Mouse (Mus musculus): ENCODE measurements at regions not wholly inside any gene's neighbourhood (a gene's known extent, or its start where the extent isn't known, plus 50 kb on each side); places are given as distances from the start of the nearest gene placed in this dataset.

DNA sequence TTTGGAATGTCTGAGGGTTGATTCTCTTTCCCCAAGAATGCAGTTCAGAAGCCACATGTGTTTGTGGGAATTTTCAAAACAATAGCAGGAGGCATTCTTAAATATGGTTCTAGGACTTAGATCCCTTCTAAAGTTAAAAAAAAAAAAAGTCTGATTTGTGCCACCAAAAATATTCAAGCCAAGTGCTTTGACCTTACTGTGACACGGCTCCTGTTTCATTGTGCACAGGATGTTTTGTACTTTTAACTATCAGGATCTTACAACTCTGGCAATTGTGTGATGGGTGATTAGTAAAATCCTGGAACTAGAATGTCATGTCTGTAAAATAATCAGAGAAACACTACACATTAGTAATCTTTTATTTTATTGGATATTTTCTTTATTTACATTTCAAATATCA lies 359.5 kb downstream of the 1700129C05Rik start:
- no peaks in the 10 kb centered on the region for H3K4me1 ChIP-seq (ENCODE audit: control insufficient read depth in 1 of 2, insufficient read depth in 2 of 2)
- DNase-seq (ENCODE audit: extremely low read depth): no peak
- in situ Hi-C loops (cut with MboI; ENCODE audit: low pct_ligation_motif_present, low pct_unique_long_range_greater_than_20kb, low sequenced_read_pairs) (no loop called here), dilution Hi-C loops (cut with MboI; ENCODE audit: extremely low pct_ligation_motif_present, extremely low pct_unique_long_range_greater_than_20kb, low sequenced_read_pairs) (no loop called here)
- TF ChIP-seq MAFK (IDR thresholded peaks at IDR 0.05; ENCODE audit: insufficient replicate concordance, low read length) (no peak), SMC3 (IDR thresholded peaks at IDR 0.05; ENCODE audit: low read depth, low read length) (no peak), POLR2AphosphoS2 (IDR thresholded peaks at IDR 0.05; ENCODE audit: low read depth, low read length) (no peak), MAX (IDR thresholded peaks at IDR 0.05; ENCODE audit: low read length) (no peak), CTCF (conservative IDR thresholded peaks at IDR 0.05 in 1 of 2, IDR thresholded peaks at IDR 0.05 in 1 of 2; ENCODE audit: low read depth in 2 of 2, low read length in 2 of 2) (no peak), MYC (IDR thresholded peaks at IDR 0.05; ENCODE audit: low read depth, low read length) (no peak), CHD1 (IDR thresholded peaks at IDR 0.05; ENCODE audit: low read depth, low read length) (no peak), BHLHE40 (IDR thresholded peaks at IDR 0.05; ENCODE audit: low read depth, low read length) (no peak), TBP (conservative IDR thresholded peaks at IDR 0.05; ENCODE audit: low read depth, low read length) (no peak), ELF1 (IDR thresholded peaks at IDR 0.05; ENCODE audit: low read depth, low read length) (no peak), E2F4 (IDR thresholded peaks at IDR 0.05; ENCODE audit: insufficient replicate concordance, low read depth, low read length) (no peak), MEF2A (IDR thresholded peaks at IDR 0.05; ENCODE audit: borderline replicate concordance, low read depth, low read length) (no peak), MAZ (IDR thresholded peaks at IDR 0.05; ENCODE audit: low read depth, low read length) (no peak), GABPA (IDR thresholded peaks at IDR 0.05; ENCODE audit: insufficient replicate concordance, low read depth, low read length) (no peak), NRF1 (IDR thresholded peaks at IDR 0.05; ENCODE audit: low read depth, low read length) (no peak), NELFE (IDR thresholded peaks at IDR 0.05; ENCODE audit: low read depth, low read length) (no peak), ETS1 (conservative IDR thresholded peaks at IDR 0.05; ENCODE audit: low read depth, low read length) (no peak), ZMIZ1 (IDR thresholded peaks at IDR 0.05; ENCODE audit: low read depth, low read length) (no peak)
- no peak overlapping the region for H3K27ac ChIP-seq (ENCODE audit: insufficient read depth, low read depth)
- H3K79me2 ChIP-seq (replicated peaks; ENCODE audit: control insufficient read depth, extremely low read depth, insufficient read depth, poor library complexity, severe bottlenecking): no peaks in the 10 kb centered on the region
- H3K27me3 ChIP-seq (replicated peaks): no peaks in the 10 kb centered on the region
- H3K9ac ChIP-seq (ENCODE audit: insufficient read depth, low read depth): no peak overlapping the region
- no peaks in the 10 kb centered on the region for H3K9me3 ChIP-seq (replicated peaks; ENCODE audit: low read length)
- H3K4me3 ChIP-seq (replicated peaks in 1 of 3; ENCODE audit: low read depth in 2 of 3, low read length in 2 of 3, poor library complexity in 1 of 3): no peak overlapping the region
- H3K4me2 ChIP-seq (ENCODE audit: insufficient read depth, low read depth, poor library complexity, severe bottlenecking): no peak overlapping the region
- no peaks in the 10 kb centered on the region for H3K36me3 ChIP-seq (replicated peaks in 1 of 2; ENCODE audit: control insufficient read depth in 1 of 2, insufficient read depth in 1 of 2, low read length in 1 of 2)

DNA sequence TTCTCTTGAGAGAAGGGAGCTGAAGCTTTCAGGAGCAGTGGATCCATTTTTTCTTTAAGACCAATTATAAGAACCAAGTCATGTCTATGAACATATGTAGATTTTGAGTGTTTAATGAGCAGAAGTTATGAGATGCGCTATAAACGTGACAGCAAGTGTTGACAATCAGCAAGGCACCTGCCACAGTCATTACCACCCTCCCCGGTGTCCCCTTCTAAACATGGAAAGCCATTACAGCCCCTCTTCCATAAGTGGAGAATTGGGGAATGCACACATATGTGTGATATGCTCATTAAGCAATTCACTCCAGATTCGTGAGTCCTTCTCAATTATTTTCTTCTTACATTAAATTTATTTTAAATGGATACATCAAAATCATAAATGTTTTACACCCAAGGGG lies 362.4 kb downstream of the 1700129C05Rik start:
- H3K9ac ChIP-seq (ENCODE audit: insufficient read depth, low read depth): no peak overlapping the region
- H3K36me3 ChIP-seq (replicated peaks in 1 of 2; ENCODE audit: control insufficient read depth in 1 of 2, insufficient read depth in 1 of 2, low read length in 1 of 2): no peaks in the 10 kb centered on the region
- dilution Hi-C loops (cut with MboI; ENCODE audit: extremely low pct_ligation_motif_present, extremely low pct_unique_long_range_greater_than_20kb, low sequenced_read_pairs) (no loop called here), in situ Hi-C loops (cut with MboI; ENCODE audit: low pct_ligation_motif_present, low pct_unique_long_range_greater_than_20kb, low sequenced_read_pairs) (no loop called here)
- no peak for DNase-seq (ENCODE audit: extremely low read depth)
- H3K4me1 ChIP-seq (ENCODE audit: control insufficient read depth in 1 of 2, insufficient read depth in 2 of 2): no peaks in the 10 kb centered on the region
- no peaks in the 10 kb centered on the region for H3K27me3 ChIP-seq (replicated peaks)
- no peak overlapping the region for H3K4me2 ChIP-seq (ENCODE audit: insufficient read depth, low read depth, poor library complexity, severe bottlenecking)
- H3K4me3 ChIP-seq (replicated peaks in 1 of 3; ENCODE audit: low read depth in 2 of 3, low read length in 2 of 3, poor library complexity in 1 of 3): no peak overlapping the region
- H3K27ac ChIP-seq (ENCODE audit: insufficient read depth, low read depth): no peak overlapping the region
- no peaks in the 10 kb centered on the region for H3K79me2 ChIP-seq (replicated peaks; ENCODE audit: control insufficient read depth, extremely low read depth, insufficient read depth, poor library complexity, severe bottlenecking)
- H3K9me3 ChIP-seq (replicated peaks; ENCODE audit: low read length): no peaks in the 10 kb centered on the region
- no peak for TF ChIP-seq MXI1 (IDR thresholded peaks at IDR 0.05; ENCODE audit: low read depth, low read length)

All from CH12.LX (cell line).